Mouse (Mus musculus) heart, adult 2 months (tissue): Measurements from ENCODE around the gene Nphs1. TPM values are rescaled to one million over a fixed set of nuclear protein-coding genes. Genes with fewer than 3 reads are reported as not detected.
A peak's percentile ranks its signal among the peaks of the same experiment; 100 is the strongest.

Source experiments
- DNase-seq, 2 experiments: peaks; one replicate each; pipeline ENCODE4 v3.0.0; 2021
- H3K27ac ChIP-seq: fragments of 200-600 bp; 2 replicates; pipeline ENCODE4 v1.8.1; 2022
- H3K27me3 ChIP-seq: fragments of 200-500 bp; 2 replicates; pipeline ENCODE4 v1.6.1; 2012; ENCODE audit warnings: mild to moderate bottlenecking, low read length, inconsistent platforms, mixed read lengths; ENCODE audit not compliant: control insufficient read depth, insufficient read depth
- H3K36me3 ChIP-seq: fragments of 200-500 bp; 2 replicates; pipeline ENCODE4 v1.6.1; 2012; ENCODE audit warnings: low read length, inconsistent platforms; ENCODE audit not compliant: control insufficient read depth, insufficient read depth
- H3K4me1 ChIP-seq: fragments of 200-500 bp; 2 replicates; pipeline ENCODE4 v1.6.1; 2011; ENCODE audit warnings: low read length; ENCODE audit not compliant: control insufficient read depth, insufficient read depth
- H3K4me3 ChIP-seq: fragments of 200-600 bp; 2 replicates; pipeline ENCODE4 v1.8.1; 2022
- H3K79me2 ChIP-seq: fragments of 200-500 bp; replicated peaks from 2 replicates; pipeline ENCODE4 v1.6.1; 2012; ENCODE audit warnings: mild to moderate bottlenecking, inconsistent platforms, low read length, moderate library complexity, mixed read lengths; ENCODE audit not compliant: control insufficient read depth, insufficient read depth
- H3K9ac ChIP-seq: fragments of 200-500 bp; 2 replicates; pipeline ENCODE4 v1.6.1; 2012; ENCODE audit warnings: low read depth, mild to moderate bottlenecking, control low read depth, inconsistent platforms, low read length, mixed read lengths
- CTCF ChIP-seq: fragments of 200-600 bp; IDR thresholded peaks from 2 replicates; pipeline ENCODE4 v1.8.1; 2022; ENCODE audit warnings: antibody characterized with exemption, mild to moderate bottlenecking, moderate library complexity
- EP300 ChIP-seq: fragments of 200-500 bp; IDR thresholded peaks from 2 replicates; pipeline ENCODE4 v1.6.1; 2011; ENCODE audit warnings: low read depth, low read length, control low read depth; ENCODE audit not compliant: insufficient read depth
- POLR2A ChIP-seq: fragments of 200-500 bp; IDR thresholded peaks from 2 replicates; pipeline ENCODE4 v1.6.1; 2011; ENCODE audit warnings: mild to moderate bottlenecking, low read depth, low read length, control low read depth; ENCODE audit not compliant: insufficient read depth
- WGBS: fragments of 180-500 bp; shearing (Covaris S2); methylation state at CpG from one replicate; pipeline ENCODE4 v1.1.7; 2018; 5-methylcytosine and 5-hydroxymethylcytosine counted together
- intact Hi-C: fragments of 180-260 bp; cut with DNase I; formaldehyde crosslinking; loops from one replicate; pipeline ENCODE4 v1.15.1; 2025
- polyA plus RNA-seq: library from polyadenylated mRNA; depleted of rRNA; stranded (reverse); fragments of >200 nt; gene quantifications from 2 replicates; pipeline ENCODE4 v1.2.3, GENCODE M21; 2012
- total RNA-seq, 2 experiments: library from RNA; stranded (reverse); gene quantifications; 2 replicates each; pipeline ENCODE4 v1.2.3; 2021

Nphs1 gene
- total and polyA plus RNA-seq, 3 experiments: 0.04 TPM; not detected in 2

DNA sequence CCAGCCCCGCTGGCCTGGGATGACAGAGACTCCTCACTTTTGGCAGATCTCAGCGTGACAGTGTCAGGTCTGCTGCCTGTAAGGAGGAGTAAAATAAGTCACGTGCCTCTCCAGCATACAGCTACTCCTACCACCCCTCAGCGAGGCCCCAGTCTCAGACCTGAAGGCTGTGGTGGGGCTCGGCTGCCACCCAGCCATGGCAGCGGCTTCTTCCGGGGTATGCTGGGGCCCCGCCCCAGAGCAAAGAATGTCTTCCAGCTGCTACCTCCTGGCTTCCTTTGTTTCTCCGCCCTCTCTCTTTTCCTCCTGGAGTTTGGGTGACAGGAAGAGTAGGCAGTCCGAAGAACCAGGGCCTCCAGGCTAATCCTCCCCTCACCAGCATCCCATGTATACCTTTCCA is 67.8 kb downstream of the Nphs1 start:
- WGBS: 60% methylated on average over 10 of the region's 10 CpGs
- intact Hi-C loops: no loop called here
- no peak for DNase-seq
- H3K27ac ChIP-seq: no peak overlapping the region
- H3K36me3 ChIP-seq: no peaks in the 10 kb centered on the region
- no peaks in the 10 kb centered on the region for H3K4me1 ChIP-seq
- H3K9ac ChIP-seq: no peak overlapping the region
- H3K4me3 ChIP-seq: no peak overlapping the region
- no peaks in the 10 kb centered on the region for H3K79me2 ChIP-seq
- TF ChIP-seq POLR2A (no peak), CTCF (no peak), EP300 (no peak)
- no peaks in the 10 kb centered on the region for H3K27me3 ChIP-seq

DNA sequence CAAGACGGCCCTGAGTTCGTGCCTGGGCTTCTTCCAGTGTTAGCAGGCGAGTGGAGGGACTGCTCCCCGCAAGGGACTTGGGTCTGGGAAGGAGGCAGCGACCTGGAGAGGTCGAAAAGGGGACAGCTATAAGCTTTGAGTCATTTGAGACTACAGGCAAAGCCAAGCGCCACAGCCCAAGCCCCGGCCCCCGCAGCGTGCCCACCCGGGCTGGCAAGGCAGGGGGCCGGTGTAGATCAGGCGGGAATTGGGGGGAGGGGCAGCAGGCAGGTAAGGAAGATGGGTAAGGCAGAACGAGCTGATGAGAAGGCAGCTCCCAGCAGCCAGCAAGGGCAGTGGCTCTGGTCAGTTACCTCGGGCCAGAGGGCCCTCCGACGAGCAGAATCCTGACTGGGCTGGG is 68.3 kb downstream of the Nphs1 start:
- no peaks in the 10 kb centered on the region for H3K79me2 ChIP-seq
- H3K4me1 ChIP-seq: no peaks in the 10 kb centered on the region
- no peak for DNase-seq
- H3K27me3 ChIP-seq: no peaks in the 10 kb centered on the region
- no peak overlapping the region for H3K9ac ChIP-seq
- no peak overlapping the region for H3K4me3 ChIP-seq
- no peak overlapping the region for H3K27ac ChIP-seq
- no peaks in the 10 kb centered on the region for H3K36me3 ChIP-seq
- TF ChIP-seq EP300: no peak
- no peak for TF ChIP-seq CTCF
- no peak for TF ChIP-seq POLR2A
- WGBS: 65% methylated on average over 17 of the region's 17 CpGs
- intact Hi-C loops: no loop called here

DNA sequence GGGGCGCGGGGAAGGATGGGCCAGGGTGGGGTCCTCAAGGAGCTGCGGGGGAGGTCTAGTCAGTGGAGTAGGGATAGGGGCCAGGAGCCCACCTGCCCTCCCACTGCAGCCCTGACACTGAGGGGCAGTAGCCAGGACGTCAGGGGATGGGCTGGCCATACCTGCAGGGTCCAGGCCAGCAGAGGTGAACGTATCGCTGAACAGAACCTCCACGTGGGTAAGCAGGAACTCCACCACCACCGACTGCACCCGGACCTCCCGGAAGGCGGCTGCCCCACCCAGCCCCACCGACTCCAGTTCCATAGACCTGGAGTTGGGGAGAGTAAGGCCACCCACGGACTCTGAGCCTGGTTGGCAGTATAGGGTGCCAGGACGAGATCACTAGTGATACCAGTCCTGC is 68.9 kb downstream of the Nphs1 start:
- intact Hi-C loops: no loop called here
- Histone ChIP-seq H3K4me3 (no peak overlapping the region), H3K27me3 (no peaks in the 10 kb centered on the region), H3K27ac (no peak overlapping the region), H3K79me2 (no peaks in the 10 kb centered on the region), H3K36me3 (no peaks in the 10 kb centered on the region), H3K4me1 (no peaks in the 10 kb centered on the region), H3K9ac (no peak overlapping the region)
- WGBS: 94% methylated on average over 14 of the region's 14 CpGs
- TF ChIP-seq POLR2A (no peak), CTCF (no peak), EP300 (no peak)
- DNase-seq: no peak

DNA sequence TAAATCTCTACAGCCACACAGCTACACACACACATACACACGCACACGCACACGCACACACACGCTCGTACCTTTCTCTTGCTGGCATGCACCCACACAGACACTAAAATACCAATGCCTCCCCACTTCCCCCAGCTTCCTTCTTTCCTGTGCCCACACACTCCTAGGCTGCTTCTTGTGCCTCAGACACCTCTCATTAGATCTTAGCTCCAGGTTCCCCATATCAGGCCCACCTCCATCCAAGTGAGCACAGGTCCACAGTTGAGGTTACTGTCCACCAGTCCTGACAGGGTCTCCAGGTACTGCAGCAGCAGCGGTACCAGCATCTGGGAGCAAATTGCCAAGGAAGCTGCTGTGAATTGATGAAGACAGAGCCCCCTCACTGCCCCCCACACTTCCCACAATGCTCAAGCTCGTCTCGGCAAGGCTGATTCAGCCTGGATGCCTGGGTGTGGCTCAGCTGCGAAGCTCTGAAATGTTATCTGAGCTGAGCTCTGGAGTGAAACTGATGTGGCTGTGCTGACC is 73.2 kb downstream of the Nphs1 start:
- H3K4me3 ChIP-seq: no peak overlapping the region
- no peak overlapping the region for H3K9ac ChIP-seq
- DNase-seq: no peak
- peaks cover 3% of the 10 kb centered on the region; the same call in 1 of the 2 replicates for H3K4me1 ChIP-seq
- H3K79me2 ChIP-seq: no peaks in the 10 kb centered on the region
- intact Hi-C loops: loop anchor here (5.0 kb wide), 1 partner anchor 159 kb away; no protein-coding TSS in a partner anchor
- TF ChIP-seq POLR2A (no peak), EP300 (no peak), CTCF (no peak)
- WGBS: 88% methylated on average over 9 of the region's 9 CpGs
- no peaks in the 10 kb centered on the region for H3K36me3 ChIP-seq
- H3K27ac ChIP-seq: no peak overlapping the region
- H3K27me3 ChIP-seq: no peaks in the 10 kb centered on the region

DNA sequence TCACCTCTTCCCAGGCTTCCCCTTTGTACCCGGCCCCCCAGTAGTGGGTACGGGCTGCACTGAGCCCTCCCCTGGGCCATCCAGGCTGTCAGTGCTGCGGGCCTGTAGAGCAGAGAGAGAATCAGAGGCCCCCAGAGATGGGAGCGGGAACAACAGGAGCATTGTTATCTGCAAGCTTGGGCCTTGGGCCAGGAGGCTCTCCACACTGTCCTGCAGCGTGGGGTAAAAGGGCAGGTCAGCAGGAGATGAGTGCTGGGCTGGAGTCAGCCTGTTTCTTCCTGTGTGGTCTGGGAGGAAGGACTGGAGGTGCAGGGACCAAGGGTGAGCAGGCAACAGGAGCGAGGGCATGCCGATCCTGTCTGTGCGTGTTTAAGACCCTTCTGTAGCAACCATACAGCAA is 74.8 kb downstream of the Nphs1 start:
- TF ChIP-seq CTCF: no peak
- TF ChIP-seq EP300: no peak
- intact Hi-C loops: loop anchor here (5.0 kb wide), 1 partner anchor 161 kb away; no protein-coding TSS in a partner anchor
- no peak overlapping the region for H3K27ac ChIP-seq
- 19% methylated on average over 8 of the region's 8 CpGs for WGBS
- H3K79me2 ChIP-seq: no peaks in the 10 kb centered on the region
- H3K4me3 ChIP-seq: no peak overlapping the region
- H3K27me3 ChIP-seq: no peaks in the 10 kb centered on the region
- DNase-seq: peak in 1 of 2 experiments; percentile 21
- H3K9ac ChIP-seq: no peak overlapping the region
- H3K36me3 ChIP-seq: no peaks in the 10 kb centered on the region
- peaks cover 3% of the 10 kb centered on the region; the same call in 1 of the 2 replicates for H3K4me1 ChIP-seq

DNA sequence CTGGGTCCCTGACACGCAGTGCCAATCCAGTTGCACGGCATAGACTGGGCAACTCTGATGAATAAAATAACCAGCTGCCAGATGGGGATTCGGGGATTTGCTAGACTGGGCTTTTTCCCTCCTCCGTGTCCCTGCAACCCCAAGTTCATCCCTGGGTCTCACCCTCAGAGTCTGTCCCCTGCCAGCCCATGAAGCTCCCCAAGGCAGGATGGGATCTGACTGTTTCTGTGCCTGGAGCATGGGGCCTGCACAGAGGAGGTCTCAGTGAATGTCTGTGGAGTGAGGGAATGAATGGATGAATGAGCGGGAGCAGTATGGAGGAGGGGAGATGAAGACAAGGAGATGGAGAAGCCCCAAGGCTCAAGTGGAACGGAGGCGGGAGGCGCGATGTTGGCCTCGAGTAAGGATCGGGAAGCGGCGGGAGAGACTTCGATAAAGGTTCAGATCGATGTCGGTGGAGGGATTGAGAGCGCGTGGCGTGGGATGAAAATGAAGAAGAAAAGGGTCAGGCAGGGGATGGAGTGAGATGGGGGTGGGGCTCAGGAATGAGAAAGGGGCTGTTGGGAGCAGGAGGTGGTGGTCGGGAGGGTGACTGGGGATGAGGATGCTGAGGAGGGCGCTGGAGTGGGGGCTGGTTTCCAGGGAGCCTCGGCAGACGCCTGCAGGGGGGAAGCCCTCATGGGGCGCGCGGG is 76.0 kb downstream of the Nphs1 start:
- 18% methylated on average over 26 of the region's 26 CpGs for WGBS
- H3K9ac ChIP-seq: peak overlapping the region; percentile 80
- H3K4me1 ChIP-seq: peaks cover 3% of the 10 kb centered on the region; the same call in 1 of the 2 replicates
- peak in 1 of 2 experiments; percentile 41 for DNase-seq
- peak overlapping the region; percentile 66 for H3K4me3 ChIP-seq
- no peaks in the 10 kb centered on the region for H3K27me3 ChIP-seq
- H3K27ac ChIP-seq: no peak overlapping the region
- H3K36me3 ChIP-seq: no peaks in the 10 kb centered on the region
- no peaks in the 10 kb centered on the region for H3K79me2 ChIP-seq
- intact Hi-C loops: loop anchor here (2.0 to 5.0 kb wide), 2 partner anchors 17 to 162 kb away; no protein-coding TSS in a partner anchor
- TF ChIP-seq CTCF: no peak
- TF ChIP-seq EP300: no peak
- TF ChIP-seq POLR2A: no peak
